Mouse (Mus musculus) brain, embryonic 14.5 days (tissue): ENCODE data around the gene Trpm1. TPM values are rescaled to one million over a fixed set of nuclear protein-coding genes. Genes with fewer than 3 reads are reported as not detected.
A peak's percentile ranks its signal among the peaks of the same experiment; 100 is the strongest.

Experiments
- DNase-seq: peaks from one replicate; pipeline ENCODE4 v3.0.0-alpha.2; 2011; ENCODE audit warnings: low read depth
- CTCF ChIP-seq: fragments of 200-500 bp; IDR thresholded peaks from 2 replicates; pipeline ENCODE4 v1.5.1; 2012; ENCODE audit warnings: inconsistent platforms, mild to moderate bottlenecking, moderate library complexity, borderline replicate concordance; ENCODE audit not compliant: insufficient read depth, insufficient read length; ENCODE audit errors: extremely low read depth
- POLR2A ChIP-seq: fragments of 200-500 bp; IDR thresholded peaks from 2 replicates; pipeline ENCODE4 v1.6.1; 2012; ENCODE audit warnings: mild to moderate bottlenecking, inconsistent platforms, borderline replicate concordance; ENCODE audit not compliant: poor library complexity, insufficient read depth, insufficient read length, severe bottlenecking; ENCODE audit errors: extremely low read depth
- polyA plus RNA-seq: library from polyadenylated mRNA; depleted of rRNA; stranded (reverse); fragments of >200 nt; gene quantifications from 2 replicates; pipeline ENCODE4 v1.2.3, GENCODE M21; 2012

The Trpm1 gene
- polyA plus RNA-seq, 1 experiment: 0.31 TPM

- peak; percentile 38 for DNase-seq
- no peak for TF ChIP-seq POLR2A
- TF ChIP-seq CTCF: no peak
Measured at GRCm38 (mm10) chr7:64156271-64156911, 2.8 kb downstream of the Trpm1 start.

GRCm38 (mm10) chr7:64156918-64157690, 3.5 kb downstream of the Trpm1 start:
- DNase-seq: no peak
- TF ChIP-seq POLR2A: no peak
- no peak for TF ChIP-seq CTCF

GRCm38 (mm10) chr7:64158281-64159055, 4.8 kb downstream of the Trpm1 start:
- peak; percentile 46 for DNase-seq
- TF ChIP-seq POLR2A (no peak), CTCF (no peak)

GRCm38 (mm10) chr7:64159056-64159542, 5.5 kb downstream of the Trpm1 start:
- DNase-seq: no peak
- TF ChIP-seq POLR2A (no peak), CTCF (no peak)

- TF ChIP-seq CTCF (no peak), POLR2A (no peak)
- peak; percentile 25 for DNase-seq
Measured at GRCm38 (mm10) chr7:64159612-64160591, 6.3 kb downstream of the Trpm1 start.

GRCm38 (mm10) chr7:64160737-64161470, 7.3 kb downstream of the Trpm1 start:
- TF ChIP-seq CTCF (no peak), POLR2A (no peak)
- no peak for DNase-seq

- DNase-seq: peak; percentile 16
- TF ChIP-seq POLR2A (no peak), CTCF (no peak)
Measured at GRCm38 (mm10) chr7:64161990-64162389, 8.4 kb downstream of the Trpm1 start.

GRCm38 (mm10) chr7:64163086-64163485, 9.5 kb downstream of the Trpm1 start:
- TF ChIP-seq POLR2A (no peak), CTCF (no peak)
- no peak for DNase-seq

- DNase-seq: no peak
- no peak for TF ChIP-seq POLR2A
- TF ChIP-seq CTCF: no peak
Measured at GRCm38 (mm10) chr7:64163890-64164289, 10.3 kb downstream of the Trpm1 start.

- TF ChIP-seq POLR2A (no peak), CTCF (peak; percentile 77)
- DNase-seq: peak; percentile 60
Measured at GRCm38 (mm10) chr7:64164997-64165396, 11.4 kb downstream of the Trpm1 start.
